Mouse (Mus musculus): ENCODE data around the gene Gm9913. TPM values are rescaled to one million over a fixed set of nuclear protein-coding genes. Genes with fewer than 3 reads are reported as not detected.

Gm9913 gene
- polyA plus RNA-seq, 1 experiment, result not detected

DNA sequence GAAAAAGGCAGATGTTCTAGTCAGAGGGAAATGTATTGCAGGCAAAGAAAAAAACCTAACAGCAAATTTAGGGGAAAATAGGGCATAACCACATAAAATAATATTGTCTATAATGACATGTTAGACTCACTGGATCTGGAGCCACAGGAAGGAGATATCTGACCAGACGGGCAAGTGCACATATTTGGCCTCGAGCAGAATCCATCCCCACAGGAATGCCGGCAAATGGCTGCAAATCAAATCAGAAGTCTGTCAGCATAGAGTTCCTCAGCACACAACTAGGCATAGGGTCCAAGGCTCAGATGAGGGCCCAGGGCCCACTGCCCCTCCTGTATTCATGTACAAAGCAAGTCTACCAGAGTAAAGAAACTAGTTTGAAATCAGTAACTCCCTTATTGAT is 27.5 kb upstream of the Gm9913 start:
- Histone ChIP-seq H3K36me3 (ENCODE audit: control insufficient read depth) (no peaks in the 10 kb centered on the region), H3K4me1 (ENCODE audit: control insufficient read depth) (no peaks in the 10 kb centered on the region), H3K27me3 (ENCODE audit: control insufficient read depth) (no peaks in the 10 kb centered on the region), H3K9me3 (ENCODE audit: control insufficient read depth, low read length) (no peaks in the 10 kb centered on the region), H3K4me3 (replicated peaks) (no peak overlapping the region)
- TF ChIP-seq GATA1 (IDR thresholded peaks at IDR 0.05; ENCODE audit: low read length) (no peak), TAL1 (IDR thresholded peaks at IDR 0.05; ENCODE audit: low read length) (no peak)

- H3K27me3 ChIP-seq (ENCODE audit: control insufficient read depth), result no peaks in the 10 kb centered on the region
Measured at GRCm38 (mm10) chr2:125478705-125479104, 26.2 kb upstream of the Gm9913 start.

GRCm38 (mm10) chr2:125480057-125480456 is 24.8 kb upstream of the Gm9913 start:
- no peak overlapping the region for H3K4me3 ChIP-seq (replicated peaks)
- no peaks in the 10 kb centered on the region for H3K4me1 ChIP-seq (ENCODE audit: control insufficient read depth)
- H3K27me3 ChIP-seq (ENCODE audit: control insufficient read depth), result no peaks in the 10 kb centered on the region
- no peak for TF ChIP-seq GATA1 (IDR thresholded peaks at IDR 0.05; ENCODE audit: low read length)
- TF ChIP-seq TAL1 (IDR thresholded peaks at IDR 0.05; ENCODE audit: low read length), result no peak
- no peaks in the 10 kb centered on the region for H3K36me3 ChIP-seq (ENCODE audit: control insufficient read depth)
- H3K9me3 ChIP-seq (ENCODE audit: control insufficient read depth, low read length), result no peaks in the 10 kb centered on the region

More at GRCm38 (mm10) chr2:125478705-125479104, 26.2 kb upstream of the Gm9913 start:
- Histone ChIP-seq H3K36me3 (ENCODE audit: control insufficient read depth) (no peaks in the 10 kb centered on the region), H3K9me3 (ENCODE audit: control insufficient read depth, low read length) (no peaks in the 10 kb centered on the region), H3K4me1 (ENCODE audit: control insufficient read depth) (no peaks in the 10 kb centered on the region), H3K4me3 (replicated peaks) (no peak overlapping the region)
- TF ChIP-seq GATA1 (IDR thresholded peaks at IDR 0.05; ENCODE audit: low read length), result no peak

GRCm38 (mm10) chr2:125481116-125481515 is 23.8 kb upstream of the Gm9913 start:
- H3K4me3 ChIP-seq (replicated peaks), result no peak overlapping the region
- H3K9me3 ChIP-seq (ENCODE audit: control insufficient read depth, low read length), result no peaks in the 10 kb centered on the region
- no peak for TF ChIP-seq TAL1 (IDR thresholded peaks at IDR 0.05; ENCODE audit: low read length)
- TF ChIP-seq GATA1 (IDR thresholded peaks at IDR 0.05; ENCODE audit: low read length), result no peak
- H3K27me3 ChIP-seq (ENCODE audit: control insufficient read depth), result no peaks in the 10 kb centered on the region
- no peaks in the 10 kb centered on the region for H3K4me1 ChIP-seq (ENCODE audit: control insufficient read depth)
- H3K36me3 ChIP-seq (ENCODE audit: control insufficient read depth), result no peaks in the 10 kb centered on the region

DNA sequence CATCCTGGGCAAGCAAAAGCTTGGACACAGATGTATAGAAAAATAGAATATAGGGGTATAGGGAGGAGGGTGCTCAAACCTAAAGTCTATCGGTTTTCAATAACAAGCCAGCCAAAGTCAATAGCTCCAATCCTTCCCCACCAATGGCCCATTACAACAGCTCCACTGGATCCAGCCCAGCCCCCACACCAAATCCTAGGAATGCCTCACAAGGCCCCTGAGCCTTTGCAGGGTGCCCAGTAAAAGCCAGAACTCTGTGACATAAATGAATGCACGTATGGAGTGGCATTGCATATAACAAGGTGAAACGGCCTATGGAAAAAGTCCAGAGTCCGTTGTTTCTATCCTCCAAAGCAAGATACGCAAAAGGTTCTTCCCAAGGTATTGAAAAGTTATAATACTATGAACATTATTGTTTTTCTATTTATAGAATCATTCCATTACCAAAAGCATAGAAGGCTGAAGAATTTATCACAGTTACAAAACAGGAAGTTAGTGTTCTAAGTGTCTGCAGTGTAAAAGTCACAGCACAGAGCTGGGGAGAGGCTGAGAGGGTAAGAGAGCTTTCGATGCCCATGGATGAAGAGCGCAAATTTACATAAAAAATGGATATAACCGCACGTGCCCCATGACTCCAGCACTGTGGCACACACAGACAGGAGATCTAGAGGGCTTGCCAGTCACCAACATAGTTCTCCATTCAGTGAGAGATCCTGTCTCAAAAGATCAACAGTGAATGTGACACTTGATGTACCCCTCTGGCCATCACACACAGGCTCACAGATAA is 23.2 kb upstream of the Gm9913 start:
- H3K4me3 ChIP-seq (replicated peaks), result no peak overlapping the region
- H3K27me3 ChIP-seq (ENCODE audit: control insufficient read depth), result no peaks in the 10 kb centered on the region
- no peaks in the 10 kb centered on the region for H3K9me3 ChIP-seq (ENCODE audit: control insufficient read depth, low read length)
- H3K4me1 ChIP-seq (ENCODE audit: control insufficient read depth), result no peaks in the 10 kb centered on the region
- TF ChIP-seq GATA1 (IDR thresholded peaks at IDR 0.05; ENCODE audit: low read length) (no peak), TAL1 (IDR thresholded peaks at IDR 0.05; ENCODE audit: low read length) (no peak)
- no peaks in the 10 kb centered on the region for H3K36me3 ChIP-seq (ENCODE audit: control insufficient read depth)

GRCm38 (mm10) chr2:125484164-125484563 is 20.7 kb upstream of the Gm9913 start:
- Histone ChIP-seq H3K9me3 (ENCODE audit: control insufficient read depth, low read length) (no peaks in the 10 kb centered on the region), H3K4me1 (ENCODE audit: control insufficient read depth) (no peaks in the 10 kb centered on the region), H3K4me3 (replicated peaks) (no peak overlapping the region), H3K27me3 (ENCODE audit: control insufficient read depth) (no peaks in the 10 kb centered on the region; the same call in 1 of the 2 replicates), H3K36me3 (ENCODE audit: control insufficient read depth) (no peaks in the 10 kb centered on the region)
- TF ChIP-seq TAL1 (IDR thresholded peaks at IDR 0.05; ENCODE audit: low read length) (no peak), GATA1 (IDR thresholded peaks at IDR 0.05; ENCODE audit: low read length) (no peak)

DNA sequence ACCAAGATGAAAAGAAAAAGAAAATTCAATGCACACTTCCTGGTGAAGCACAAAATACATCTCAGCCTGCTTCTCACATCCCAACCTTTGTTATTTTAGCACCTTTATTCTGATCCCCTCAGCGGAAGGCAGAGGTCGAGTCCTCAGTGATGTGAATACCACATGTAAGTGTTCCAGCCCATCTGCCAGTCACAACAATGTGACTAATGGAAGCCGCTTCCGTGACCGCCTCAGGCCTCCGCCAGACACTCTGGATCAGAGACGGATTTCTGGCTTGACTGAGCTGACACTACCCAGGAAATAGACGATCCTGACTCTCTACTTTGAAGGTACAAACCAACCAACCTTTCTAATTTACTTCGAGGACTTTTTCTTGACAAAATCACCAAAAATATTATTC is 20.0 kb upstream of the Gm9913 start:
- H3K36me3 ChIP-seq (ENCODE audit: control insufficient read depth), result no peaks in the 10 kb centered on the region
- H3K9me3 ChIP-seq (ENCODE audit: control insufficient read depth, low read length), result no peaks in the 10 kb centered on the region
- H3K27me3 ChIP-seq (ENCODE audit: control insufficient read depth), result no peaks in the 10 kb centered on the region; the same call in 1 of the 2 replicates
- no peak for TF ChIP-seq TAL1 (IDR thresholded peaks at IDR 0.05; ENCODE audit: low read length)
- TF ChIP-seq GATA1 (IDR thresholded peaks at IDR 0.05; ENCODE audit: low read length), result no peak
- H3K4me1 ChIP-seq (ENCODE audit: control insufficient read depth), result no peaks in the 10 kb centered on the region
- H3K4me3 ChIP-seq (replicated peaks), result no peak overlapping the region

DNA sequence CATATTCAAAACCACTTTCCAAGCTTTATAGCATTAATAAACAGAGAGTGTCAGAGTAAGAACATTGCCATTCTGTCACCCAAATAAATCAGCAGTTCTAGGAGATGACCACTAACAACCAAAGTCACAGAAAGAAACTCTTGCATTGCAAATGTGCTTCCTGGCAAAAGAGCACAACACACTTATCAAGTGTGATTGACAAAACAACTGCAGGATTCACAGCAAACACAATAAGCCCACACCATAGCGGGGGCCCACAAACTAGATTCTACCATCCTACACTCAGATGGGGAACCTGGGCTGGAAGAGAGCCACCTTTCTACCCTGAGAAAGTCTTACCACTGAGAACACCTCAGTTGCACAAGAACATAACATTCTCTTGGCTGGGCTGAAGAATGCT is 14.9 kb upstream of the Gm9913 start:
- no peak for TF ChIP-seq GATA1 (IDR thresholded peaks at IDR 0.05; ENCODE audit: low read length)
- TF ChIP-seq TAL1 (IDR thresholded peaks at IDR 0.05; ENCODE audit: low read length), result no peak
- H3K4me3 ChIP-seq (replicated peaks), result no peak overlapping the region
- H3K9me3 ChIP-seq (ENCODE audit: control insufficient read depth, low read length), result no peaks in the 10 kb centered on the region
- no peaks in the 10 kb centered on the region for H3K4me1 ChIP-seq (ENCODE audit: control insufficient read depth)
- no peaks in the 10 kb centered on the region for H3K36me3 ChIP-seq (ENCODE audit: control insufficient read depth)
- H3K27me3 ChIP-seq (ENCODE audit: control insufficient read depth), result no peaks in the 10 kb centered on the region; the same call in 1 of the 2 replicates

GRCm38 (mm10) chr2:125492050-125492900 is 12.6 kb upstream of the Gm9913 start:
- H3K9me3 ChIP-seq (ENCODE audit: control insufficient read depth, low read length), result no peaks in the 10 kb centered on the region
- H3K27me3 ChIP-seq (ENCODE audit: control insufficient read depth), result no peaks in the 10 kb centered on the region; the same call in 1 of the 2 replicates
- H3K4me1 ChIP-seq (ENCODE audit: control insufficient read depth), result no peaks in the 10 kb centered on the region
- TF ChIP-seq TAL1 (IDR thresholded peaks at IDR 0.05; ENCODE audit: low read length), result no peak
- TF ChIP-seq GATA1 (IDR thresholded peaks at IDR 0.05; ENCODE audit: low read length), result no peak
- no peak overlapping the region for H3K4me3 ChIP-seq (replicated peaks)
- H3K36me3 ChIP-seq (ENCODE audit: control insufficient read depth), result no peaks in the 10 kb centered on the region
